Mouse (Mus musculus) frontal cortex, postnatal 36 days (tissue): ENCODE measurements around the gene Lrrc2.

ENCODE experiments used
- DNase-seq, 2 experiments: peaks; one replicate each; pipeline ENCODE4 v3.0.0; 2022; ENCODE audit warnings: low spot score in 2 of 2

Gene Lrrc2

DNA sequence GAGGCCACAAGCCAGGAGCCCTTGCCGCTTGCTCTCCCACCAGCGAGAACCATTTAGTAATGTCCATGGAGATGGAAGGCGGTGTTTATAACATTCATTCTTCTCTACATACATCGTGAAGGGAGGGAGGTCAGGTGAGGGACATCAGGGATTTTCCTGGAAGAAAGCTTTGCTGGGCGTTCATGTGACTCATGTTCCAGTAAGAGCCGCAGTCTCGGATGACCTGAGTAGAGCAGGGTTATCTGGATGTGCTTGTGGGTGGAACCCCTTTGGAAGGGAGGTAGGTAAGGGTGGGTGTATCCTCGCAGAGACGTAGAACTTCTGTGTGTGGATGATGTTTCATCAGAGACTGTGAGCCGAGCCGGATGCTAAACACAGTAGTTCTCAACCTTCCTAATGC, at the start of gene Lrrc2:
TSS of gene Lrrc2 (plus strand) at position 149 of the 400 bp plus-strand sequence.
- no peak for DNase-seq

DNA sequence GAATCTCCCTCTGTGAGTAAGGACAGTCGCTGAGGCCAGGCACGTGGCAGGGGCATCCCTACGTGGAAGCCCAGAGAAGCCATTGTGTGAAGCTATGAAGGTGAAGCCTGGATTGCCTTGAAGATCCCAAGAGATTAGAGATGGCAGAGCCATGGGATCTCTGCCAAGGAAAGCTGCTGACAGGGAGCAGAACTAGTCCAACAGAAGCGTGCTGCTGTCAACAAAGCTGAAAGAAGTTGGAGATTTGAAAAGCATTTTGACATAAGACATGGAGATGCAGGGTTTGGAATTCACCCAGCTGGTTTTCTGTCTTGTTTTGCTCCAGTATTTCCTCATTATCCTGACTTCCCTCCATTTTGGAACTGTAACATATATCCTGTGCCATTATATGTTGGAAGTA, 49.1 kb upstream of the Lrrc2 start:
- no peak for DNase-seq

DNA sequence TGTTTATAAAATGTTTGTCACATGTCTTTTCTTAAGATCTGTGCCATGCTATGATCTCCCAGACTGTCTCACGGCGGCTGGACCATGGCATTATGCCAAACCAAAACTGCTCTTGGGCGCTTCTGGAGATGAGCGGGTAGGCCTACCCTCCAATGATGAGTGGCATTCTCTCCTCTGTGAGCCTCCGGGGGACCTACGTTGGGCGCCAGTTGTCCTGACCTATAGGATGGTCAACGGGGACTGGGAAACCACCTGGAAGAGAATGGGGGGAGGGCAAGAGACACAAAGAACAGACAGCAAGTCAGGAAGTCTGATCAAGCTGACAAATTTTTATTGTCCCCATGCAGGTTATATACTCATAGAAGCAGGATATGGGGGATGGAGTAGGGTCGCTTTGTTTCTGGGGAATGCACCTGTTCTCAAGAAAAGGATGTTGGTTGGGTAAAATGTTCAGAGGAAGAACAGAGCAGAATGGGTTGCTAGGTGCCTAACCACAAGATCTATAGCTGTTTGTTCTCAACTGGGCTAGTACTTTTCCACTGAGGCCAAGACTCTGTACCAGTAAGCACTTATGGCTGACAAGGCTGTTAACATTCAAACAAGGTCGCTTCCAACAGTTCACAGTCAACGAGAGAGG, 44.0 kb upstream of the Lrrc2 start:
- no peak for DNase-seq

DNA sequence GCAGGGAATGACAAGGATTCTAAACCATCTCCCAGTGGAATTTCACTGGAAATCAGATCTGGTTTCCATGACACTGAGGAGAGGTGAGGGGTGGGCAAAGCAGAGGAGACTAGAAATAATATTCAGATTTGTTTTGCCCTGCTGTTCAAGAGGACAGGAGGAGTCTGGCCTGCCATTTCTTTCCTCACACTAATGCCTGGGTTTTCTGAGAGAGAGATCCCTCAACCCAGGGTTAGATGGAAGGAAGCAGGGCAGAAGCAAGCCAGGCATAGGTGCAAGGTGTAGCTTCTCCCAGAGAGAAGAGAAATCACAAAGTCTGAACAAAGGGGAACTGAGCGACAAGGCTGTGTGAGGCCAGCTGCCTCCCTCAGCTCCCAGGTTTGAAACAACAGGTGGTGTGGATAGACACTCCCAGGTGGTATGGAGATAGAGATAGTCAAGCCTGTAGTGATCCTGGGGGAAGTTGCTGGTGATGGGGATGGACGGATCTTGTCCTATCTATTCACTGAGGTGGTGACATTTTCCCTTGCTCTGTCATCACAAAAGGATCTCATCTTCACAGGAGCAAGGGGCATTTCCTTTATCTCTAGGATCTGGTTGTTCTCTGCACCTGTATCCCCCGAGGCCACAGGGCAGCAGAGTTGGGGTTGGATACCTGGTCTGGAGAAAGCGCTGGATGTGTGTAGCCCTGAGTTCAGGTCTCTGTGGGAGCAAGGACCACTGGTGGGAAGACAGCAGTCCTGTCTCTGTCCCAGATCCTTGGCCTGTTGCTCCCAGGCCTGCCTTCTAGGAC, 43.3 kb upstream of the Lrrc2 start:
- DNase-seq = no peak

DNA sequence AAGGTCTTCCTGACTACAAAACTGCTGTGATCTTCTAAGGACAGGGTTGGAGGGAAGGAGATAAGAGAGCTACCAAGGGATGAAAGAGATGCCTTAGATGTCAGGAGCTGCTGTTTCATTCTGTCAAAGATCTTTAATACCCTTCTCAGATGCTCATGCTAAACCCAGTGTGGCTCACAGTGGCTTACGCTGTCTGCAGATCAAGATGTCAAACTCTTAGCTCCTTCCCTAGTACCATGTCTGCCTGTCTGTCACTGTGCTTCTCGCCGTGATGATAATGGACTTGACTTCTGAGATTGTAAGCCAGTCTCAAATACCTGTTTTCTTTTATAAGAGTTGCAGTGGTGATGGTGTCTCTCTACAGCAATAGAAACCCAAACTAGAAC, 42.7 kb upstream of the Lrrc2 start:
- no peak for DNase-seq

DNA sequence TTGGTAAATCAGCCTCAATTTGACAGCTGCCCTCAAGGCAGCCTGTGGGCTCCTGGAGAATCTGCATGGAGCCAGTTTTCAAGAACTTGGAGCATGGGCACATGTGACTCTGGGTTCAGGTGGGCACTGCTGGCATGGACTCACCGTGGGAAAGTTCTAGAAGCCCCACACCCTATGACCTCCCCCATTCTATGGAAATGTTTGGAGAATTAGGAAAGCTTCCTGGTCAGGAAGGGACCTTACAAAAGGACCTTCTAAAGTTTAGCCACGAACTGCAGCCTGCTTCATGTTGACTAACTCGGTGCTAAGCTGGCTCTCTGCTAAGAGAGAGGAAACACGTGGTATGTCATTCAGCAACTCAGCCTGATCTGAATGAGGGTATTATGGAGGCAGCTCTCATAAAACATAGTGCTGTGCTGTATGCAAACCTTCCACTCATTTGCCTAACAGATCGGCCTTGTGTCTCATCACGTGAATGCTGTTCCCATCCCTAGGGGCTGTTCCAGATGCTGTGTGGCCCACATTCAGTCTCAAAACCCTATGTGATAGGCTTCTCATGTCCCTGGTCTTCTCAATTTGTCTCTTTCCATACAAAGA, 41.9 kb upstream of the Lrrc2 start:
- no peak for DNase-seq

DNA sequence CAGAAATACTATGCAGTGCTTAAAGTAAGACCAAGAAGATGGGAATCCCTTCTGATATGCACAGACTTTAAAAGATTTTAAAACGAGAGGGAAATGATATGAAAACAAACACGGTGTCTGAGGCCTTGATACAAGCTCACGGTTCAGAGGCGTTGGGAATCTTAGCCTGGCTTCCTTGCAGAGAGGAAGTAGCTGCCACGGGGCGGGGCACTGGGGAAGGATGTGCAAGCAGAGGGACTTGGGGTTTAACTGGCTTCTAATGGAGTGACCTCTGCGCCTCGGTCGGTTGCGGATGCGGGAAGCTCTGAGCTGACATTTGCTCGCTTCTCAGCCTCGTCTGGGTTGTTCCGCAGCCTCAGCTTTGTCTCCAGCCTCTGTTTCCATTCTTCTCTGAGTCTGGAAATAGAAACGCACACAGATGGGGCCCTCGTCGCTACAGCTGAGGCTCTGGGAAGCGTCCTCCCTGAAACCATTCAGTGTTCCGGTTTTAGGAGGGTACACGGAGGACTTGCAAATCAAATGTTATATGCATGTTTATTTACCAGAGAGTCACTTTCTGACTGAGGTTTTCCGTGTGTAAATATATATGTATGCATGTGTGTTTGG, 36.6 kb upstream of the Lrrc2 start:
- DNase-seq = no peak

DNA sequence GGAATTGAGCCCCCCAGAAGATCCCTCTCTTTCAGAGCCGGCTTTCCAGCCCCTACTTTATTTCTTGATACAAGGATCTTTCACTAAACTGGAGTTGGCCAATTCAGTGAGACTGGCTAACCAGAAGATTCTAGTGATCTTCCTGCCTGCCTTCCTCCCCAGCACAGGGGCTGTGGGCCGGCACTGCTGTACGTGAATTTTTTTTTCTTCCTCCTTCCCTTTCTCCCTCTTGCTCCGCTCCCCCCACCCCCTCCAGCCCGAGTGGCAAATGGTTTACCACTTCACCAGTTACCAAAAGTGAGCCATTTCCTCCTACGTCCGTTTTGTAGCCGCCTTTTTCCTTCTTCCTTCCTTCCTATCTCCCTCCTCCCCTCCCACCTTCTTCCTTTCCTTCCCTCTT, 35.9 kb upstream of the Lrrc2 start:
- DNase-seq = no peak

DNA sequence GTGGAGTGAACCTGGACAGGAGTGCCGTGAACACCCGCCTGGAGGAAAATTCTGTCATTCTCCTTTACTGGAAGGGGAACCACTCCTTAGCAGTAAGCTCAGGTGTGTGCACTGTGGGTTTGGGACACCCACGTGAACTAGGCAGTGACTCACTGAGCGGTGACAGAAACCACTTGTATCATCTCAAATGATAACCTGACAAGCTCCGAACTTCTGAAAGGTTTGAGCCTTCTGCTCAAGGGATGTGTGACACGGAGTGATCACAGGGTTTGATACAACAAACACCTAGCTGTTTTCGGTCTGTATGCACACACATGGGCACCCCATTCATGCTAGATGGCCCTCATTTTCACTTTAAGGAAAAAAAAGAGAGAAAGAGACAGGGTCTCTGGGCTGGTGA, 34.6 kb upstream of the Lrrc2 start, which contains the start of gene Fam240a:
TSS of gene Fam240a (minus strand) at position 76 of the 400 bp plus-strand sequence.
- DNase-seq = no peak

DNA sequence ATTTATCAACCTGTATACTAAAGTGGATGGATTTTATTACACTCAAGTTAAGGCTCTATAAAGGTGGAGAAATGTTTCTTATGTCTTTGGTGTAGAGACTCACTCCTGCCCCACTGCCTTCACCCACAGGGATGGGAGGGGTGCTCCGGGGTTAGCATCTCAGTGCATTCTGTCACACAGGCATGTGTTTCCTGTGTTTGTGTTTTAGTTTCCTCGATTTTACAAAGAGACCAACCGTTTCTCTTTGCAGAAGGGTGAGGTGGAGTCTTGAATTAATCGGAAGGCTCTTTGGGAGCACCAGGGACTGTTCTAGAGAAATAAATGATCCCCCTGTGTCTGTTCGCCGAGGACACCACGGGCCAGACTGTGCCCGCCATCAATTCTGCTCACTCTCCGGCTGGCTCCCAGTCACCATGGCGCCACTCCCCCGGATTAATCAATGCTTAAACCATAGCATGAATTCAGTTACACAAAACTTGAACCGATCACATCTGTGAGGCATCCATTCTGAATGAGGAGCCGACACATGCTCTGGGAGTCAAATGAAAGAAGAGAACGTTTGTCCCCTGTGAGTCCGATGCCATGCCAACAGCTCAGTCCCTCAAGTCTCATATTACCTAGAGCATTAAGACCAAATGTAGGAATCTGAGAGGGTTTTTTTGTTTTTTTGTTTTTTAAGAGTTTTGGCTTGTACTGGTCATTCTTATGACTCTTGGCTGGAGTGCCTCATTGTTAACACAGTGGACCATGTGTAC, 30.5 kb upstream of the Lrrc2 start:
- no peak for DNase-seq

DNA sequence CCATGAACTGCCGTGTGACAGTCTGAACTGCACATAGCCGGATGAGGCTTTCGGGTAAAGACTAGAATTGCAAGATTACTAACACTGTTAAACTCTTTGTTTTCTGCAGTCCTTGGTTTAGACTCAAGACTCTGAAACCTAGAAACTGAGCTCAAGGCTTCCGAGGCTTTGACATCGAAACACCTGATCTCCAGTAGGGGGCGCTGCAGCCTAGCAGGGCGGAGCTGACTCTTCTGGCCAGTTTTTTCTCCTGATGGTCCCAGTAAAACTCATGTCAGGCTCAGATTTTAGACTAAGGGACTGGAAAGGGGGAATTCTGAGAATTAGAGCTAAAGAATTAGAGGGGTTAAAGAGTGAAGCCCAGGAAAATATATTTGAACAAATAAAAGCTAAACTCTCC, 28.6 kb upstream of the Lrrc2 start:
- peak; percentile 69 for DNase-seq

DNA sequence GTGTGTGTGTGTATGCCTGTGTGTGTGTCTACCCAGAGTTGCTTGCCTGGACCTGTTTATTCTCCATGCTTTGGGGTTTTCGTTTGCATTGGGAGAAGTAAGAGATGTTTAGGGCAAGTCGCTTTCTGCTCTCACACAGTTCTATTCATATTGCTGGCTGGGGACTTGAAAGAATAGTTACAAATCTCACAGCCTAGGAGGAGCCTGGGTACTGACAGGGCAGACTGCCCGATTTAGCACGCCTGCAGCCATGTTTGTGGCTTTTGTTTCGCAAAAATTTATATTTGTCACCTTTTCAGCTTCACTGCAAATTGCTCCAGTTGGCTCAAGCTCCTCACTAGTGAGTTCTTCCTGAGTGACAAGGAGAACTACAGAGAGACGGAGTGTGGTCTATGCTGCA, 19.8 kb upstream of the Lrrc2 start:
- no peak for DNase-seq

DNA sequence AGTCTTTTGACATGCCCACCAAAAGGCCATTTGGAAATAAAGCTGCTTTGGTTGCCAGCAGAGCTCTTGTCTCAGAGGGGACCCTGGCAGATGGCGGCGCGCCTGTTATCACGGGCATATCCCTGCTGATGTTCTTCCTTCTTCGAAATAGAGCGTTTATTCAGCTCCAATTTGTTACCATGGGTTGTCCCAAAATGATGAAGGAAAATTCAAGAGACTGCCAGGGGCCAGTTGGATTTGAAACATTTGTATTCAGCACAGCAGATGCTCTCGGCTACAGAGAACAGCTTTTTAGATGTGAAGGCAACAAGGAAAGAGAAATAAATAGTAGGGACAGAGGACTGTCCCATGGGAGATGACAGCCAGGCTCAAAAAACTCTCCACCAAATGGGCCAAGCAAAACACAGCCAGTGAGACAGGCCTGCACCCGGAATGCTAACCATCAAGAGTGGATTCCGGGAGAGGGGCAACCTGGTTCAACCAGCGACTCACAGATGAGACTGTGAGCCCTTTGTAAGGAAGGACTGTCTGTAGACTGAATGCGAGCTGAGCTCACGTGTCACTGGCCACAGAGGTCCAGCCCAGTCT, 17.4 kb upstream of the Lrrc2 start:
- DNase-seq = peak; percentile 13 to 50

DNA sequence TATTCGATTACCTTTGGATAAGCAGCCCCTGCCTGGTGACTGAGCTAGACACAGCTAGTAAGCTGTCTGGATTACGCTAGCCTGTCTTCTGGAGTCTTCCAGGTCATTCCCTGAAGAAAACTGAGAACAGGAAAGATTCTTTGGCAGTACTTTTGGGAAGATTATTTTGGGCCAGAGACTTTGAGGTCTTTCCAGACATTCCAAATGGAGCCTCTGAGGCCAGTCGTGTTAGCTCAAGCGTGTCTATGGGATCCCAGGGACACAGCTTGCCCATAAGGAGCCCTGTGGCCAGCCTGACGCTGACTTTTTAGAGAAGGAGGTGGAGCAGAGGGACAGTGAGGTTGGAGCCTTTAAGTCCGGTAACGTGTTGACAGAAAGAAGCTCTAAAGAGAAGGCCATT, 15.4 kb upstream of the Lrrc2 start:
- no peak for DNase-seq

DNA sequence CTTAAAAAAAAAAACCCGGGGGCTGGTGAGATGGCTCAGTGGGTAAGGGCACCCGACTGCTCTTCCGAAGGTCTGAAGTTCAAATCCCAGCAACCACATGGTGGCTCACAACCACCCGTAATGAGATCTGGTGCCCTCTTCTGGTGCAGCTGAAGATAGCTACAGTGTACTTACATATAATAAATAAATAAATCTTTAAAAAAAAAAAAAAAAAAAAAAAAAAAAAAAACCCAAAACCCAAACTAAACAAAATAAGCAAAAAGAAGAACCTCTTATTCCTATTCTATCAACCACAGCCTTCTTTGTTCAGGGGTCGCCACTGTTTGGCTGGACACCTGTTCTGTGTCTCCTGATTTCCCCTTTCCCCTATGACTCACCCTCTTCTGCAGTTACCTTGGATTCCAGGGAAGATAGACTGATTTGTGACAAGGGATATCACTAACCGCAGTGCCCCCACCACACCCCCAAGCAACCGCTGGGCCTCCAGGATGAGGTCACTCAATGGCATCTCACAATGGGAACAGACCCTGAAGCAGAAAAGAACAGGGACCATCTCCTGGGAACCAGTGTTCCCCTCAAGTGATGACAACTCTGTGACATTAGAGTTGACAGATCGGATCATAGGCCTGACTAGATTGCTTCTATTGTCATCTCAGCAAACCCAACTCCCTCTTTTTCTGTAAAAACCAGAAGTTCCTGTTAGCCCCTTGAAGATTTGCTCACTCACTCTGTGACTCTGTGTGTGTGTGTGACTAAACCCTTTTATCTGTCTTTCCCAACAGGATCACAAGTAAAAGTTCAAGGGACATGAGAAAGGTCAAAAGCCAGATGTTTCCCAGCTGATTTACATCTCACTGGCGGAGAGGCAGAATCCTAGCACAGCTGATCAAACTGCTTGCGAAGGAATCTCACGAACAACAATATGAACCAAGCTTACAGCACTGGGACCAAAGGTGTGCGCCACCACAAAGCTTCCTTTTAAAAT, 13.5 kb upstream of the Lrrc2 start:
- DNase-seq = no peak

DNA sequence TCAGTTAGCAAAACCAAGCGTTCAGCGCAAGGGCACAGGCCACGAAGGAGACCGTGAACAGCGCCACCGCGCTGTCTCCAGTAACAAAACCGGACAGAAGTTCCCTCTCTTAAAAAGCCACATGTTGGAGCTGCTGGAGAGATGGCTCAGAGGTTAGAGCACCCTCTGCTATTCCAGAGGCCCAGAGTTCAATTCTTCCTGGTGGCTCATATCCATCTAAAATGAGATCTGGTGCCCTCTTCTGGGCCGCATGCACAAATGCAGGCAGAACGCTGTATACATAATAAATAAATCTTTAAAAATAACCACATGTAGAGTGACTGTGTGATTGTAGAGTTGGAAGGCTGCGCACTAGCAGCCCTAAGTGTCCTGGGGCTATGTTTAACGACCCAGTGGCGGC, 7.1 kb upstream of the Lrrc2 start:
- no peak for DNase-seq

DNA sequence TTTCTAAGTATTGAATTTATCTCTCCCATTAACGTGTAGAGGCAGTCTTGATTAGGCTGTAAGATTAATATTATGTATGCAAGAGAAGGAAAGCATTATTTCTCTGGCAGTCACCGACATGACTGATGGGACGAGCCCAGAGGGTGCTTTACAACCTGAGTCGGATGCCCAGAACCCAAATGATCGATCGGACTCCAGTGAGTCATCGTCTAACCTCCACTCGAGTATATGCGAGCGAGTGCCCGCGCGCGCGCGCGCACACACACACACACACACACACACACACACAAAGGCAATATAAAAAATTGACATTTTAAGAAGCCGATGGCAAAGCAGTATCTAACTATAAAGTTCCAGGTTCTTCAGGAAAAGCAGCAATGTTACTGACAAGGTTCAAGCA, 6.0 kb upstream of the Lrrc2 start:
- DNase-seq = no peak

DNA sequence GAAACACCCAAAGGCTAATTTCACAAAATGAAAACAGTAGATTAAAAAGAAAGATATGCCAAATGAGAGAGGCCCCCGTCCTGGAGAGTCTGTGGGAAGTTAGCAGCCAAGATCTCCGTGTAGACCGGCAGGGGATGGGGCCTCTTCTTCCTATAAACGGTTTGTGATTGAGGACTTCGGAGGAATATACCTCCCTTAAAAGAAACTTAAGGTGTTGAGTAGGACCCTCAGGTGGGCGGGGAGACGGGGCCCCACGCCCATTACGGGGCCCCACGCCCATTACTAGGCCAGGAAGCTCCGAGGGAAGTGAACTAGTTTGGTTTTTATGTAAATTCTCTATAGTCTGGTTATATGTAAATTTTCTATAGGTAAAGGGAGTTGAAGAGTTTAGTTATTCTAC, 5.4 kb upstream of the Lrrc2 start, which contains the start of gene Tdgf1:
TSS of gene Tdgf1 (minus strand) at position 233 of the 400 bp plus-strand sequence.
- no peak for DNase-seq

DNA sequence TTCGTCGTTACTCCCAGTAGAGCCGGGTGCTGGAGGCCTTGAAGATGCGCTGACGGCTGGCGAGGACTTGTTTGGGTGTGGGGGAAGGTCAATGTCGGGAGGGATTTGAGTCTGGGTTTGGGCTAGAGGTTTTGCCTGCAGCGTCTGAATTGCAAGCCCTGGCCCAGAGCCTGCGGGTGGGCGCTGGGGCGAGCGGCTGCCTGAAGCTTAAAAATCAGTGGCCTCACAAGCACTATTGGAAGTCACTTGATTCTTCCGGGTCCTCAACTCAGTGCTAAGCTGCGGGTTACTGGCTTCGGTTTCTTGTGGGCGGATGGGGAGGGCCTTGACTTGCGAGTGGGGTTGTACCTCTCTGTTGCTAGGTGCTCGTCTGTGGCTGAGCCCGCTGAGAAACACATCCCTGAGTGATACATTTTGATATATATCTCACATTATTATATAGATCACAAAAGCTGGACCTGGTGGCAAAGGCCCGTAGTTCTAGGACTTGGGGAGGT, 4.7 kb upstream of the Lrrc2 start:
- DNase-seq = no peak

DNA sequence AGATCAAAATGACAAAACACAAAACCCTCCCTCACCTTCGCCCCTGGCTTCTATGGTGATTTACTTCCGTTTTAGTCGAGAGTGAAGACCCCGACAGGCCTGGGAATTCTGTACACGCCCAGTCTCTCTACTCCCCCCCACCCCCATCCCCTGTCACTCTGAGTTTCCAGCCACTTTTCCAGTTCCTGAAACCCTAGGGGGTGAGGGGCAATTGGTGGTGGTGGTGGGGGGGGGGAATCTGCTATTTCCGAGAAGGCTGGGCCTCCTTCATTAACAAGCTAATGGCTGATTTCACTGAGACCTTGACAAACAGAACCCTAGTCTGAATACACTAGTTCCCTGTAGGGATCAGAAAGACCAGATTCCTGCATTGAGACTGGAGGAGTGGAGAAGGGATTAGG, 4.1 kb upstream of the Lrrc2 start:
- no peak for DNase-seq
